Mouse (Mus musculus): ENCODE results near the gene Mr1.

GRCm38 (mm10) chr1:155091374-155091841, 55.2 kb downstream of the Mr1 start:
- no peak for TF ChIP-seq CTCF (IDR thresholded peaks at IDR 0.05; ENCODE audit: borderline replicate concordance, insufficient read depth, low read depth, low read length)
- no peak for TF ChIP-seq POLR2A (IDR thresholded peaks at IDR 0.05; ENCODE audit: borderline replicate concordance, insufficient read depth, low read length)
